Mouse (Mus musculus) megakaryocyte, embryonic 14.5 days (primary cell): ENCODE results near the gene Qprt.

ENCODE experiments used
- FLI1 ChIP-seq: IDR thresholded peaks from 2 replicates; pipeline ENCODE4 v1.6.1; 2012; ENCODE audit warnings: low read length, inconsistent platforms, mixed read lengths
- GATA1 ChIP-seq: IDR thresholded peaks from 3 replicates; pipeline ENCODE4 v1.6.1; 2012; ENCODE audit warnings: mixed read lengths, low read length, inconsistent platforms, borderline replicate concordance

- TF ChIP-seq GATA1 (no peak), FLI1 (no peak)
These were observed 11.6 kb downstream of the Qprt start for GRCm38 (mm10) chr7:127110239-127111007.
